In the genomic region with DNA sequence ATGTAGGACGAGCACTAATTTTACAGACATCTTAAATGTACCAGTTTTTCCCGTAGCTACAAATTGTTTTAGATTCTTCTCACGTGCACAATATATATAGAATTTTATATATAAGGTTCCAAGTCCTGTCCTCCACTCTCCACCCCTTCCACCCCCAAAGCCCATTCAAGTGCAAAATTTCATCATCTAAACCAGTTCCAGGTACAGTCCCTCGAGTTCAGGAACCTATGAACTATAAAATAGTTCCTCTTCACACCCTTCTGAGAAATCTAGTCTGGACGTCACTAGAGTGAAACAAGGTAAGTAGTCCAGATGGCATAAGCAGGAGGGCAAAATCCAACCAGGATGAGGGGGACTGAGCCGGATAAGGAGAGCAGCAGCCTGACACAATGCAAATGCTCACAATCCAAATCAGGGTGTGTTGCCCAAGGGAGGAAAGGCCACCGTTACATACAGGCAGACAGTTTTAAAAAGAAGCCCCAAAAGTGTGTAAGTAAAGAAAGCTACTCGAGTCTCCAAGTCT, we compare ENCODE assay signal across 18 mouse cellular contexts.
"Had no signal": no experiment of that assay in that cellular context is flagged by ENCODE, and none has a peak within 500 bp of the region (broad histone marks: within the 10 kb centered on the region; RNA-seq: fewer than 3 reads in every experiment).

No protein-coding gene starts in this region.

- H3K4me2 ChIP-seq: lung, embryonic 14.5 days; midbrain, embryonic 12.5 days; neural tube, embryonic 13.5 days; neural tube, embryonic 15.5 days had no signal

- H3K36me3 ChIP-seq: midbrain, embryonic 12.5 days; neural tube, embryonic 13.5 days; neural tube, embryonic 15.5 days had no signal

- H3K9me3 ChIP-seq: megakaryocyte, embryonic 14.5 days; midbrain, embryonic 12.5 days; neural tube, embryonic 13.5 days; neural tube, embryonic 15.5 days had no signal

- H3K27me3 ChIP-seq: megakaryocyte, embryonic 14.5 days; midbrain, embryonic 12.5 days; neural tube, embryonic 13.5 days; neural tube, embryonic 15.5 days had no signal

- H3K9ac ChIP-seq: liver, embryonic 14.5 days; lung, embryonic 14.5 days; midbrain, embryonic 12.5 days; neural tube, embryonic 13.5 days; neural tube, embryonic 15.5 days had no signal

- H3K4me3 ChIP-seq: megakaryocyte, embryonic 14.5 days; midbrain, embryonic 12.5 days; myocyte; neural tube, embryonic 13.5 days; neural tube, embryonic 15.5 days had no signal

- DNase-seq: lung, adult 18-20 months; lung, embryonic 14.5 days; lung, postnatal 10 days; midbrain, embryonic 14.5 days; retina, postnatal 1 day; right cerebral cortex, adult 18-20 months; right cerebral cortex, postnatal 25 days; right cerebral cortex, postnatal 4 days; thymus, adult 18-20 months; thymus, postnatal 14 days; thymus, postnatal 36 days had no signal

- H3K27ac ChIP-seq: liver, embryonic 14.5 days; macrophage; midbrain, embryonic 12.5 days; neural tube, embryonic 13.5 days; neural tube, embryonic 15.5 days had no signal
